Mouse (Mus musculus) gastrocnemius, postnatal 4 days (tissue): ENCODE data around the gene Golga3. TPM values are rescaled to one million over a fixed set of nuclear protein-coding genes. Genes with fewer than 3 reads are reported as not detected.
A peak's percentile ranks its signal among the peaks of the same experiment; 100 is the strongest.

Experiments used
- DNase-seq, 2 experiments: peaks; one replicate each; pipeline ENCODE4 v3.0.0; 2021 to 2022; ENCODE audit warnings: low spot score in 2 of 2, mixed read lengths in 2 of 2
- total RNA-seq, 2 experiments: library from RNA; stranded (reverse); gene quantifications; 2 replicates each; pipeline ENCODE4 v1.2.3; 2021

Golga3 gene
- total RNA-seq, 2 experiments from 2014 or later, result 43.8 to 46.8 TPM

DNA sequence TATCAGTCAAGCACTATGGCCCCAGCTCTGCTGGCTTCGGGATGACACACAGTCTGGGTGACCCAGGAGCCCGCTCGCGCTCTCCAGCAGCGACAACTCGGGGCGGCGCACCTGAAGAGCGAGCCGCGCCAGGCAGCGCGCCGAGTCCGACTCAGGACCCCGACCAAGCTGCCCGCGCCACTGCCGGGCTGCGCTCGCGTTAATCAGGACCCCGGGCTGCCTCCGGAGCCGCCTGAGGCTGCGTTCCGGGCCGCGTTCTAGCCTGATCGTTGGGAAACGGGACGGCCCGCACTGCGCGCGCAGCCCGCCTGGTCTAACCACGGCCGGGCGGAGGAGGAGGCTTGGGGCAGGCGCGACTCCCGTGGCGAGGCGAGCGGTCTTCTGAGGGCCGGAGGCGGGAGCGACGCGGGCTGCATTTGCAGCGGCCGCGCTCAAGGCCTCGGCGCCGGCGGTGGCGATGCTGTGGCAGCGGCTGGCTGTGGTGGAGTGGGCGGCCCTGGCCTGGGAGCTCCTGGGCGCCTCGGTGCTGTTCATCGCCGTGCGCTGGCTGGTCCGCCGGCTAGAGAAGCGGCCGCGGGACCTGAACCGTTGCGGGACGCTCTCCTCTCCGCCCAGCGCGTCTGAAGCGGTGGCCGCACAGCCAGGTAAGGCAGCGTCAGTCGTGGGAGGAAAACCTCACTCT is 54.4 kb downstream of the Golga3 start, which contains the start of gene Ankle2:
Ankle2 (plus strand) TSS at position 225 of the 682 bp plus-strand sequence.
- peak; percentile 88 to 91 for DNase-seq

DNA sequence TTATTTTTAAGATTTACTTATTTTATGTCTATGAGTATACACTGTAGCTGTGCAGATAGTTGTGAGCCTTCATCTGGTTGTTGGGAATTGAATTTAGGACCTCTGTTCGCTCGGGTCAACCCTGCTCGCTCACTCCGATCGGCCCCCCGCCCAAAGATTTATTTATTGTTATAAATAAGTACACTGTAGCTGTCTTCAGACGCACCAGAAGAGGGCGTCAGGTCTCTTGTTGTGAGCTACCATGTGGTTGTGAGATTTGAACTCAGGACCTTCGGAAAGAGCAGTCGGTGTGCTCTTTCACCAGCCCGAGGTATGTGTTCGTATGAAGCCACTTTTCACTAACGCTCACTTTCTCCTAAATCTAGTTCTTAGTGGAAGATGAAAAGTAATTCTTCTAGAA is 55.1 kb downstream of the Golga3 start:
- DNase-seq, result no peak

DNA sequence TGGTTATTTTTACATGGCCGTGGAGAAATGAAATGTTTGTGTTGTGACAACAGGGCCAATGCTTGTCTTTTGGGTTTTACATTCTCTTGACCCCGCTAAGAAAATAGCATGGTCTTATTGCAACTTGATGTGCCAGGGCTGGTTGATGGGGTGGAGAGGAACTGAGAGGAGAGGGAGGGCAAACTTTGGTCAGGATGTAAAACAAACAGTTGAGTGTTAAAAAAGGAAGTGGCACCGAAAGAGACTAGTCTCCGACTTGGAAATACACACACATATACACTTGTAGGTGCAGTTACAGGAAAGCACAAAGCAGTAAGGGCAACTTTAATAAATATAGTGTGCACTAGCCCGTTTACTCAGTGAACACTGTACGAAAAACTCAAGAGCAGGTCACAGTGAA is 55.8 kb downstream of the Golga3 start:
- DNase-seq, result no peak

DNA sequence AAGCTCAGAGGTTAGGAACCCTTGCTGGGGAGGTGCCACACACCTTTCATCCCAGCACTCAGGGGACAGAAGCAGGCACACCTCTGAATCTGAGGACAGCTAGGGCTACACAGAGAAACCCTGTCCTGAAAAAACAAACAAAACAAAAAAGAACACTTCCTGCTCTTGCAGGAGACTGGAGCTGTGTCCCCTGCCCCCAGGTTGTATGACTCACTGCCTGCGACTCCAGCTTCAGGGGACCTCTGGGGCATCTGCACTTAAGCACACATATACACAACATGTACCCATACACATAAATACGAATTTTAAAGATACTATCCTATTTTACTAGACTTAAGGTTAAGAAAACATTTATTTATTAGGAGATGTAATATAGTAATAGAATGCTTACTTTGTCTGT is 67.6 kb downstream of the Golga3 start:
- DNase-seq, result no peak

DNA sequence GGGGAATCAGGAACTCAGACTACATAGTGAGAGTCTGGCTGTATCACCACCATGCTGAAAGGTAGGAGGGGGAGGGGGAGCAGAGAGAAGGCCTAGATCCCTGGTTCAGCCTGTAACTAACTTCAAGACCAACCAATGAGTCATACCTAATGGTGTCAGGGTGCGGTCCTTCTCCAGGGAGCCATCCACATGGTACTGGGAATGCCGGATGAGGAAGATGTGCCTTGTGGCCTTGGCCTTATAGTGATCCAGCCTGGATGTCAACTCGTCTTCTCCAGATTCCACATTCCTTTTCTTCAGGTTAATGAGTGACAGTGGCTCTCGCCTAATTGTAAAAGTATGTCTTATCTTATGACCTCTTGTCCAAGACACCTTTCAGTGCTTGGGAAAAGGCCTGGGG is 90.4 kb downstream of the Golga3 start:
- DNase-seq, result no peak

DNA sequence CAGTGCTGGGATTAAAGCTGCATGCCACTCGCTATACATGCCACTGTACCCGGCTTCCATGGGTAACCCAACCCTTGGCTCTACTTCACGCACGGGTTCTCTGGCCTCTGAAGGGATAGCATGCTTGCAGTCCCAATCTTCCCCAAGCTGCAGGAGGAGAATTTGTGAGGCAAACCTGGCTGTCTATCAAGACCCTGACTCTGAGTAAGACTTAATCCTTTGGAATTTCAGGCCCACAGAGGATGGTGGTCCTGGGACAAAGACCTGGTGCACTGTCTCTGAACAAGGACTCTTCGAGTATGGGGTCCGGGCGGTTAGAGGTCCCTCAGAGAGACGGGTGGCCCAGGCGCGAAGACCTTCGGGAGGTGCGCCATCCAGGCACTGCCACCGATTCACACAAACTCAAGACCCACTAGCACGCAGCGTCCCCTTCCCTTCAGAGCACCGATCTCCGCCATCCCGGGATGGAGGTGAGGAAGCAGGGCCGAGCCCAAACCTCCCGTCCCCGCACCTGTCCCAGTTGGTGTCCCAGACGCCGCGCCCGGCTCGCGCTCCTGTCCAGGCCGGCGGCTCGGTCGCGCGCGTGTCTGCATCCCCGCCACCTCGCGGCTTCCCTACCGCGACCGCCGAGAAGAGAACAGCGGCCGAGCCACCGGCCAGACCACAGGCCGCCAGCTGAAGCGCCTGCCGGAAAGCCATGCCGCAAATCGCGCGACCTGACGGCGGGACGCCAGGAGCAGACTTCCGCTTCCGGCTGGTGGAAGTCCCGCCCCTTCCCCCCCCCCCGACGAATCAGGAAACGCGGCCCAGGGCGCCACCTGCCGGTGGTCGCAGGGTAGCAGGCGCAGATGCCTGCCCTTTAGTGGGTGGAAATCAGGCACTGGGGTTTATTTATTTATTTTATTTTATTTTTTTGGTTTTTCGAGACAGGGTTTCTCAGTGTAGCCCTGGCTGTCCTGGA is 92.9 kb downstream of the Golga3 start, which contains the start of gene Pgam5:
Pgam5 (minus strand) TSS at position 773 of the 961 bp plus-strand sequence.
- DNase-seq, result peak; percentile 95 to 96

DNA sequence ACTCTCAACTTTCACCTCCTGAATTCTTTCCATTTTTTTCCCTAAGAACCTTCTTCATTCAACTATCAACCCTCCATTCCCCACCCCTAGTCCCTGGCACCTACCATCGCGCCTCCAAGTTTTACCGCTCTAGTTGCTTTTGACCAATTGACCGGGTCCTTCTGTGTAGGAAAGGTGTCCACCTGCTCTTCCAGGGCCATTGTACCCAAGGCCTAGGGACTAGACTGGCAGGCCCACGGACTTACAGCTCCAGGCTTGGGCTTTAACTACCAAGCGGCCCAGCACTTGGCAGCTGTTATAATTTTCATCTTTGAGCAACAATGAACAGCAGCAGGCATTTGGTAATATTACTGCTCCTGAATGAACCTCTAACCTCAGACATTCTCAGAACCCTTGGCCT is 93.7 kb downstream of the Golga3 start:
- no peak for DNase-seq

DNA sequence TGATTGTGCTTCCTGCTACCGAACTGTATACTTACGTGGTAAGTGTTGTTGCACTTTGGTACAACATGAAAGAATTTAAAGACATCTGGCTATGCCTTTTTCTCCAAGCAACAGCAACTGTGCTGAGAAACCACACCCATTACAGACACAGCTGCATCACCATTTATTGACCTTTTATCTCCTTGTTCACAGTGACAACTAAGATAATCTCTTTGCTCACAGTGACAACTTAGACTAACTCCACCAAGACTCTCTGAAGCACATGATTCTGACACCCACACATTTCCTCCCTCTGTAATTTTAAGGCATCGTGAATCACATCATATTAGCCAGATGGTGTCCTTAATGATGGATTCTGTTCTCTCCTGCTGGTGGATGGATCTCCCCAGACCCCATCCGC is 97.6 kb downstream of the Golga3 start:
- no peak for DNase-seq

DNA sequence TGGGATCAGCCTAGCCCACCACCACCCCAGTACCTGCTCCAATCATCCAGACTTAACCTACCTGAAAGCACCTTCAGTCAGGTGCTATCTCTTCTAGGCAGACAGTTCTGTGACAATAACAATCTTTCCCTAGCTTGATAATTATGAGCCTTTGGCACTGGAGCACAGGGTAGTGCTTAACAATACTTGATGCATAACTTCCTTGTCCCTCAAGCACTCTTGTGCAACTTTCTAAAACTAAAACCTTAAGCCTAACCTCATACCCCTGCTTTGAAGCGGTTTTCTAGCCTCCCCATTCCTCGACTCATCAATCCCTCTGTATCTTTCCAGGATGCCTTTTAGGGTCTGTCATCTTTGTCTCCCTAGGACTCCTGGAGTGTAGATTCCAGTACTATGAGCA is 98.3 kb downstream of the Golga3 start:
- DNase-seq, result no peak

Other genes starting within 250 kb of the Golga3 start
- gene Zfp932, start 180.2 kb upstream of the Golga3 start, total RNA-seq, result 10 to 100 TPM; 10.8 to 14.7 TPM
- gene Gm17655, start 104.2 kb upstream of the Golga3 start, total RNA-seq, result 1 to 10 TPM; 2.8 to 3.9 TPM
- under 1 TPM; 0.23 to 0.29 TPM for gene Gm35315, start 82.3 kb upstream of the Golga3 start, total RNA-seq
- not detected for gene Plcxd1, start 76.7 kb upstream of the Golga3 start, total RNA-seq
- 10 to 100 TPM; 24.5 to 29.1 TPM for gene Gtpbp6, start 68.5 kb upstream of the Golga3 start, total RNA-seq
- gene Zfp605, start 66.6 kb upstream of the Golga3 start, total RNA-seq, result 1 to 10 TPM; 2.9 to 4.1 TPM
- 10 to 100 TPM; 24.8 to 27.6 TPM for gene Chfr, start 40.9 kb upstream of the Golga3 start, total RNA-seq
- 10 to 100 TPM; 35.1 to 40.3 TPM for gene Ankle2, start 54.3 kb downstream of the Golga3 start, total RNA-seq
- 10 to 100 TPM; 25.1 to 29.8 TPM for gene Pgam5, start 93.2 kb downstream of the Golga3 start, total RNA-seq
- 10 to 100 TPM; 22.4 to 23.5 TPM for gene Pxmp2, start 109.5 kb downstream of the Golga3 start, total RNA-seq
- 10 to 100 TPM; 14.3 to 15.0 TPM for gene Pole, start 109.6 kb downstream of the Golga3 start, total RNA-seq
- not detected for gene P2rx2, start 166.5 kb downstream of the Golga3 start, total RNA-seq
- gene Lrcol1, start 168.0 kb downstream of the Golga3 start, total RNA-seq, result not detected